Mouse (Mus musculus): ENCODE measurements at regions not wholly inside any gene's neighbourhood (a gene's known extent, or its start where the extent isn't known, plus 50 kb on each side); places are given as distances from the start of the nearest gene placed in this dataset.

- no peak for DNase-seq (ENCODE audit: low spot score)
Measured at GRCm38 (mm10) chr2:148290326-148290725, 104.8 kb upstream of the Sstr4 start.

- DNase-seq (ENCODE audit: low spot score): no peak
Measured at GRCm38 (mm10) chr2:148292442-148292841, 102.7 kb upstream of the Sstr4 start.

GRCm38 (mm10) chr2:148292895-148293294 is 102.2 kb upstream of the Sstr4 start:
- DNase-seq (ENCODE audit: low spot score): no peak

GRCm38 (mm10) chr2:148300879-148301278 is 94.3 kb upstream of the Sstr4 start:
- no peak for DNase-seq (ENCODE audit: low spot score)

- DNase-seq (ENCODE audit: low spot score): no peak
Measured at GRCm38 (mm10) chr2:148312255-148312654, 82.9 kb upstream of the Sstr4 start.

GRCm38 (mm10) chr2:148320896-148321295 is 74.2 kb upstream of the Sstr4 start:
- DNase-seq (ENCODE audit: low spot score): no peak

GRCm38 (mm10) chr2:148325362-148325761 is 69.8 kb upstream of the Sstr4 start:
- DNase-seq (ENCODE audit: low spot score): no peak

- DNase-seq (ENCODE audit: low spot score): peak; percentile 41
Measured at GRCm38 (mm10) chr2:148325854-148326387, 69.2 kb upstream of the Sstr4 start.

- DNase-seq (ENCODE audit: low spot score): peak; percentile 57
Measured at GRCm38 (mm10) chr2:148326414-148326813, 68.7 kb upstream of the Sstr4 start.

GRCm38 (mm10) chr2:148327552-148327951 is 67.6 kb upstream of the Sstr4 start:
- DNase-seq (ENCODE audit: low spot score): no peak

GRCm38 (mm10) chr2:148330368-148330767 is 64.8 kb upstream of the Sstr4 start:
- DNase-seq (ENCODE audit: low spot score): no peak

- DNase-seq (ENCODE audit: low spot score): no peak
Measured at GRCm38 (mm10) chr2:148334555-148334954, 60.6 kb upstream of the Sstr4 start.

GRCm38 (mm10) chr2:148336626-148337025 is 58.5 kb upstream of the Sstr4 start:
- DNase-seq (ENCODE audit: low spot score): no peak

GRCm38 (mm10) chr2:148338308-148338768 is 56.8 kb upstream of the Sstr4 start:
- no peak for DNase-seq (ENCODE audit: low spot score)

- DNase-seq (ENCODE audit: low spot score): no peak
Measured at GRCm38 (mm10) chr2:148338894-148339293, 56.2 kb upstream of the Sstr4 start.

- no peak for DNase-seq (ENCODE audit: low spot score)
Measured at GRCm38 (mm10) chr2:148344193-148344592, 51.0 kb upstream of the Sstr4 start.

Measured in embryo, embryonic 10.5 days (tissue).